Mouse (Mus musculus) hindbrain, embryonic 10.5 days (tissue): Measurements from ENCODE around the gene Prr29. TPM values are rescaled to one million over a fixed set of nuclear protein-coding genes. Genes with fewer than 3 reads are reported as not detected.

ENCODE experiments used
- DNase-seq: peaks from one replicate; pipeline ENCODE4 v3.0.0-alpha.2; 2017; ENCODE audit warnings: low spot score
- H3K27ac ChIP-seq: fragments of 300-500 bp; sonication (generic); 2 replicates; pipeline ENCODE4 v1.5.1; 2016; ENCODE audit warnings: mild to moderate bottlenecking, moderate library complexity
- H3K27me3 ChIP-seq: fragments of 300-500 bp; sonication (generic); 2 replicates; pipeline ENCODE4 v1.6.1; 2016; ENCODE audit warnings: mild to moderate bottlenecking; ENCODE audit not compliant: poor library complexity, insufficient read depth, severe bottlenecking
- H3K36me3 ChIP-seq: fragments of 300-500 bp; sonication (generic); 2 replicates; pipeline ENCODE4 v1.6.1; 2016; ENCODE audit warnings: mild to moderate bottlenecking, moderate library complexity
- H3K4me1 ChIP-seq: fragments of 300-500 bp; sonication (generic); replicated peaks from 2 replicates; pipeline ENCODE4 v1.6.1; 2016; ENCODE audit warnings: mild to moderate bottlenecking
- H3K4me3 ChIP-seq: fragments of 300-500 bp; sonication (generic); 2 replicates; pipeline ENCODE4 v1.5.1; 2016; ENCODE audit warnings: mild to moderate bottlenecking, moderate library complexity
- H3K9me3 ChIP-seq: fragments of 300-500 bp; sonication (generic); 2 replicates; pipeline ENCODE4 v1.6.1; 2016; ENCODE audit warnings: mild to moderate bottlenecking, moderate library complexity
- WGBS: fragments of 180-500 bp; shearing (Covaris S2); methylation state at CpG from one replicate; pipeline ENCODE4 v1.1.7; 2016; 5-methylcytosine and 5-hydroxymethylcytosine counted together
- polyA plus RNA-seq: library from polyadenylated mRNA; unstranded; fragments of >200 nt; fragmentation: Nextera tagmentation; extraction: Ambion mirVana; gene quantifications from 2 replicates; pipeline ENCODE4 v1.2.1, GENCODE M21; 2016

Gene Prr29
- polyA plus RNA-seq, 1 experiment from 2014 or later, result not detected

- H3K4me3 ChIP-seq, result no peak overlapping the region
- no peaks in the 10 kb centered on the region for H3K9me3 ChIP-seq
- no peak for DNase-seq
- WGBS, result 83% methylated on average over 9 of the region's 9 CpGs
- H3K36me3 ChIP-seq, result peaks cover 21% of the 10 kb centered on the region
- H3K4me1 ChIP-seq, result no peaks in the 10 kb centered on the region
- H3K27ac ChIP-seq, result no peak overlapping the region
- no peaks in the 10 kb centered on the region for H3K27me3 ChIP-seq
Measured at GRCm38 (mm10) chr11:106419262-106420102, 54.2 kb downstream of the Prr29 start.

GRCm38 (mm10) chr11:106425201-106425600 lies 59.9 kb downstream of the Prr29 start:
- Histone ChIP-seq H3K4me3 (no peak overlapping the region), H3K4me1 (no peaks in the 10 kb centered on the region), H3K27ac (no peak overlapping the region), H3K36me3 (peaks cover 28% of the 10 kb centered on the region), H3K9me3 (no peaks in the 10 kb centered on the region), H3K27me3 (no peaks in the 10 kb centered on the region)
- DNase-seq, result no peak
- WGBS, result 89% methylated on average over 5 of the region's 5 CpGs

- WGBS, result 94% methylated on average over 4 of the region's 4 CpGs
- no peaks in the 10 kb centered on the region for H3K27me3 ChIP-seq
- no peak for DNase-seq
- H3K27ac ChIP-seq, result no peak overlapping the region
- H3K36me3 ChIP-seq, result peaks cover 25% of the 10 kb centered on the region
- H3K4me1 ChIP-seq, result no peaks in the 10 kb centered on the region
- H3K4me3 ChIP-seq, result no peak overlapping the region
- H3K9me3 ChIP-seq, result no peaks in the 10 kb centered on the region
Measured at GRCm38 (mm10) chr11:106426447-106426846, 61.2 kb downstream of the Prr29 start.

Other genes with a start within 250 kb of the Prr29 start
- gene Gm10840, start 204.6 kb upstream of the Prr29 start, polyA plus RNA-seq, result 0.67 TPM in 1 of 2 replicates, not detected in the other
- gene Limd2, start 204.6 kb upstream of the Prr29 start, polyA plus RNA-seq, result 366 and 418 TPM in 2 replicates
- 37.8 and 46.0 TPM in 2 replicates for gene Strada, start 163.3 kb upstream of the Prr29 start, polyA plus RNA-seq
- gene Ccdc47, start 149.1 kb upstream of the Prr29 start, polyA plus RNA-seq, result 57.7 and 69.0 TPM in 2 replicates
- 85.6 and 98.1 TPM in 2 replicates for gene Ddx42, start 148.5 kb upstream of the Prr29 start, polyA plus RNA-seq
- gene Ftsj3, start 109.4 kb upstream of the Prr29 start, polyA plus RNA-seq, result 52.6 and 78.7 TPM in 2 replicates
- gene Psmc5, start 109.3 kb upstream of the Prr29 start, polyA plus RNA-seq, result 371 and 420 TPM in 2 replicates
- gene Smarcd2, start 92.5 kb upstream of the Prr29 start, polyA plus RNA-seq, result 24.9 and 27.3 TPM in 2 replicates
- gene Tcam1, start 88.8 kb upstream of the Prr29 start, polyA plus RNA-seq, result 0.12 and 0.25 TPM in 2 replicates
- gene Gh, start 63.6 kb upstream of the Prr29 start, polyA plus RNA-seq, result not detected in 2 replicates
- gene Cd79b, start 50.7 kb upstream of the Prr29 start, polyA plus RNA-seq, result 0.90 and 2.0 TPM in 2 replicates
- 0.05 TPM in 2 replicates for gene Scn4a, start 12.2 kb upstream of the Prr29 start, polyA plus RNA-seq
- gene Icam2, start 22.6 kb downstream of the Prr29 start, polyA plus RNA-seq, result 16.9 and 17.2 TPM in 2 replicates
- gene Ern1, start 122.4 kb downstream of the Prr29 start, polyA plus RNA-seq, result 6.3 and 7.1 TPM in 2 replicates
- 6.9 and 7.9 TPM in 2 replicates for gene Tex2, start 248.0 kb downstream of the Prr29 start, polyA plus RNA-seq